Comparison of ENCODE assay signal across 9 mouse cellular contexts in the genomic region with DNA sequence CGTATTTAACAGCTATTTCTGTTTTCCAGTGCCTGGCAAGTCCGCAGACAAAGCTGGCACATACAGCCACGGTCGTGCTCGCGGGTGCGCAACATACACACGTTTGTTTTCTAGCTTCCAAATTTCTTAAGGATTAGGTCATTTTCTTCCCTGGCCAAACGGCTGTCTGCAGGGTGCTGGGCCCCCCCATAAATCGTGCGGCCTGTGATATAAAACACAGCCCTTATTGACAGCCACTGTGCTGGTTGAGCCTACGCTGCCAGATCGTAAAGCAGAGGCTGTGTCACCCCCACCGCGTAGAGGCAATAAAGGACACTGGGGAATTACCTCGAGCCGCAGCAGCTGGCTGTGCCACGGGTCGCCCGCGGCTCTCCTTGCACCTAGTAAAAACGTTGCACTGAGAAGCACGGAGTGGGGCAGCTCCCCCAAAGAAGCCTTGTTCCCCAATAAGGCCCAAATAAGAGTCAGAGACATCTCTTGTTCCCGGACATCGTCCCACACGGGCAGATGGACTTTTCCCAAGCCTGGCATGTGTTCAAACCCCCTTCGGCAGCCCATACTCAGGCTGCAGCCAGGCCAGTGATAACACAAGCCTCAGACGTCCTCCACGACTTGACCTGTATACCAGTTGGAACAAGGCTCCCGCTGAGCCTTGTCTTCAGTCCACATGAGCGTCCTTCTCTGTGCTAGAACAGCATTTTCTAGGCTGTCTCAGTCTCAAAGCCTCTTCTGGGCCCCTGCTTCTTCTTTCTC.
A peak's percentile ranks its signal among the peaks of the same experiment; 100 is the strongest.
DNase-seq lines count a peak whose midpoint lies in the region; ATAC-seq and TF ChIP-seq lines count a peak whose summit lies in the region.
"Had no signal": no experiment of that assay in that cellular context is flagged by ENCODE, and none has a peak within 500 bp of the region (broad histone marks: within the 10 kb centered on the region; RNA-seq: fewer than 3 reads in every experiment).

No protein-coding gene starts in this region.

- TF ChIP-seq POLR2A in lung, adult 2 months (IDR thresholded peaks at IDR 0.05; ENCODE audit: borderline replicate concordance, extremely low read depth, low read depth, low read length): no peak

- H3K9ac ChIP-seq in lung, postnatal 0 days (replicated peaks; ENCODE audit: low read depth): no peak overlapping the region
- no peak overlapping the region for H3K9ac ChIP-seq in heart, embryonic 15.5 days

- H3K27me3 ChIP-seq in lung, postnatal 0 days (replicated peaks; ENCODE audit: insufficient read depth, low read length): no peaks in the 10 kb centered on the region
- H3K27me3 ChIP-seq in heart, embryonic 15.5 days: 0 out of 2 replicates have a peak, but pooled peaks cover 4% of the 10 kb centered on the region

- 63% methylated on average over 31 of the region's 31 CpGs for WGBS in lung, postnatal 0 days
- 47% methylated on average over 31 of the region's 31 CpGs for WGBS in heart, embryonic 15.5 days
- WGBS in lung, adult 2 months: 57% methylated on average over 31 of the region's 31 CpGs

- TF ChIP-seq CTCF in lung, postnatal 0 days (IDR thresholded peaks at IDR 0.05): no peak
- no peak for TF ChIP-seq CTCF in lung, adult 2 months (IDR thresholded peaks at IDR 0.05; ENCODE audit: insufficient read depth, low read length)

- TF ChIP-seq EP300 in lung, postnatal 0 days (IDR thresholded peaks at IDR 0.05): no peak

- H3K9me3 ChIP-seq in lung, postnatal 0 days (ENCODE audit: low read length): no peaks in the 10 kb centered on the region
- H3K9me3 ChIP-seq in heart, embryonic 15.5 days (replicated peaks): no peaks in the 10 kb centered on the region

- H3K36me3 ChIP-seq in lung, postnatal 0 days (ENCODE audit: insufficient read depth, low read length): no peaks in the 10 kb centered on the region
- H3K36me3 ChIP-seq in heart, embryonic 15.5 days: no peaks in the 10 kb centered on the region

- H3K4me2 ChIP-seq in lung, postnatal 0 days (replicated peaks; ENCODE audit: low read depth, low read length): no peak overlapping the region
- H3K4me2 ChIP-seq in heart, embryonic 15.5 days: peak overlapping the region; percentile 32; the same call in 1 of the 2 replicates

- peak; percentile 33; the same call in 1 of the 2 replicates for ATAC-seq in lung, postnatal 0 days
- ATAC-seq in heart, embryonic 15.5 days (replicated peaks; ENCODE audit: insufficient number of reproducible peaks, insufficient read depth, low FRiP score, low read depth): peak; percentile 73

- no peak overlapping the region for H3K4me3 ChIP-seq in lung, postnatal 0 days (ENCODE audit: low read depth, low read length)
- H3K4me3 ChIP-seq in heart, embryonic 15.5 days: no peak overlapping the region
- no peak overlapping the region for H3K4me3 ChIP-seq in lung, adult 2 months (replicated peaks; ENCODE audit: extremely low read depth, low read depth, low read length)
- H3K4me3 ChIP-seq: megakaryocyte, embryonic 14.5 days had no signal

- H3K27ac ChIP-seq in lung, postnatal 0 days (ENCODE audit: low read length): no peak overlapping the region
- H3K27ac ChIP-seq in heart, embryonic 15.5 days: peak overlapping the region; percentile 47; the same call in 1 of the 2 replicates

- peak; percentile 40 for DNase-seq in adrenal gland, postnatal 14 days
- DNase-seq in adrenal gland, adult 18-20 months (ENCODE audit: low spot score in 2 of 2): no peak
- DNase-seq in lung, postnatal 0 days (ENCODE audit: low spot score): peak; percentile 7
- no peak for DNase-seq in lung, adult 18-20 months
- DNase-seq in neural tube, embryonic 10.5 days (ENCODE audit: extremely low spot score, low spot score): peak; percentile 31
- DNase-seq in gastrocnemius, adult 18-20 months (ENCODE audit: low spot score): no peak
- no peak for DNase-seq in lung, adult 2 months

- no peaks in the 10 kb centered on the region for H3K4me1 ChIP-seq in lung, postnatal 0 days (ENCODE audit: insufficient read depth, low read depth, low read length)
- peaks cover 8% of the 10 kb centered on the region for H3K4me1 ChIP-seq in heart, embryonic 15.5 days (replicated peaks)
- H3K4me1 ChIP-seq in lung, adult 2 months (ENCODE audit: control insufficient read depth, insufficient read depth, low read length): no peaks in the 10 kb centered on the region
- H3K4me1 ChIP-seq: megakaryocyte, embryonic 14.5 days had no signal

Comparison
In these comparisons a context has a peak if more than half of its experiments do, and no peak if none do; other contexts are left out.
1. DNase-seq: peak in adrenal gland, postnatal 14 days (single experiment), lung, postnatal 0 days (single experiment) and neural tube, embryonic 10.5 days (single experiment); none in adrenal gland, adult 18-20 months (0 of 2), lung, adult 18-20 months (0 of 2), gastrocnemius, adult 18-20 months (single experiment) and lung, adult 2 months (single experiment).